Comparison of ENCODE assay signal across 16 mouse cellular contexts in the genomic region with DNA sequence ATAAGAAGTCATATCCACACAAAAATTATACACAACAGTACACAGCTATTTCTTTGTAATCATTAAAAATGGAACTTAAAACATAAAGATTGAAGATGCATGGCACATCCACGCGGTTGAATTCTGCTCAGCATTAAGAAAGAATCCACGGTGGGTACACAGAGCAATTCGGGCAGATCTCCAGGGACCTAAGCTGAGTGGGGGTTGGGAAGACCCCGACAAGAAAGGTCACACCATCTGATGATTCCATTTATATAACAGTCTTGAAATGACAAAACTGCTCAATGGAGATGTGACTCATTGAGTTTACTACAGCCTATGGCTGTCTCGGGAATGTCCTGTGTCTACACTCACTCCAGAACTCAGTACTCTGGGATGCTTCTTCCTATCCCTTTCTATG.
"Had no signal": no experiment of that assay in that cellular context is flagged by ENCODE, and none has a peak within 500 bp of the region (broad histone marks: within the 10 kb centered on the region; RNA-seq: fewer than 3 reads in every experiment).

No protein-coding gene starts in this region.

- H3K4me1 ChIP-seq: stomach, embryonic 15.5 days had no signal

- H3K27me3 ChIP-seq: neural tube, embryonic 13.5 days; neural tube, embryonic 15.5 days; stomach, embryonic 15.5 days had no signal

- H3K27ac ChIP-seq: neural tube, embryonic 13.5 days; neural tube, embryonic 15.5 days; stomach, embryonic 15.5 days; stomach, postnatal 0 days had no signal

- H3K4me3 ChIP-seq: neural tube, embryonic 13.5 days; neural tube, embryonic 15.5 days; stomach, embryonic 15.5 days had no signal

- H3K36me3 ChIP-seq: neural tube, embryonic 13.5 days; neural tube, embryonic 15.5 days; stomach, embryonic 15.5 days had no signal

- DNase-seq: retina, postnatal 1 day; right cerebral cortex, adult 18-20 months; right cerebral cortex, postnatal 14 days; right cerebral cortex, postnatal 25 days; right cerebral cortex, postnatal 4 days; spleen, adult 18-20 months; thymus, adult 18-20 months; thymus, adult 2 months; thymus, postnatal 14 days; thymus, postnatal 25 days; thymus, postnatal 36 days; thymus, postnatal 4 days had no signal

- H3K9me3 ChIP-seq: neural tube, embryonic 13.5 days; neural tube, embryonic 15.5 days; stomach, embryonic 15.5 days had no signal
